Mouse (Mus musculus) spleen, adult 18-20 months (tissue): ENCODE results near the gene Inf2.

ENCODE experiments used
- DNase-seq, 2 experiments: peaks; one replicate each; pipeline ENCODE4 v3.0.0; 2022; ENCODE audit warnings: mixed read lengths in 2 of 2

The Inf2 gene

GRCm38 (mm10) chr12:112571064-112571463 lies 17.5 kb upstream of the Inf2 start:
- DNase-seq: no peak

GRCm38 (mm10) chr12:112575274-112575986 lies 13.2 kb upstream of the Inf2 start:
- DNase-seq: no peak

GRCm38 (mm10) chr12:112576341-112576740 lies 12.2 kb upstream of the Inf2 start:
- DNase-seq: no peak

GRCm38 (mm10) chr12:112576749-112577148 lies 11.8 kb upstream of the Inf2 start:
- no peak for DNase-seq

- no peak for DNase-seq
Observed at GRCm38 (mm10) chr12:112578296-112579090, 10.1 kb upstream of the Inf2 start.

- no peak for DNase-seq
Observed at GRCm38 (mm10) chr12:112579430-112579829, 9.2 kb upstream of the Inf2 start.

- DNase-seq: no peak
Observed at GRCm38 (mm10) chr12:112579926-112580325, 8.7 kb upstream of the Inf2 start.

- DNase-seq: no peak
Observed at GRCm38 (mm10) chr12:112581113-112581512, 7.5 kb upstream of the Inf2 start.

GRCm38 (mm10) chr12:112584954-112585353 lies 3.6 kb upstream of the Inf2 start:
- no peak for DNase-seq

GRCm38 (mm10) chr12:112585924-112586538 lies 2.6 kb upstream of the Inf2 start:
- no peak for DNase-seq

- DNase-seq: no peak
Observed at GRCm38 (mm10) chr12:112587125-112588124, 1.2 kb upstream of the Inf2 start.

GRCm38 (mm10) chr12:112589491-112590191 lies 1.1 kb downstream of the Inf2 start:
- no peak for DNase-seq

GRCm38 (mm10) chr12:112590566-112591239 lies 2.1 kb downstream of the Inf2 start:
- no peak for DNase-seq

GRCm38 (mm10) chr12:112591240-112591639 lies 2.7 kb downstream of the Inf2 start:
- DNase-seq: no peak

- no peak for DNase-seq
Observed at GRCm38 (mm10) chr12:112591730-112592129, 3.1 kb downstream of the Inf2 start.

- DNase-seq: no peak
Observed at GRCm38 (mm10) chr12:112592985-112593734, 4.6 kb downstream of the Inf2 start.

- no peak for DNase-seq
Observed at GRCm38 (mm10) chr12:112593951-112594915, 5.6 kb downstream of the Inf2 start.

- DNase-seq: no peak
Observed at GRCm38 (mm10) chr12:112594989-112595388, 6.4 kb downstream of the Inf2 start.

- no peak for DNase-seq
Observed at GRCm38 (mm10) chr12:112595626-112596025, 7.0 kb downstream of the Inf2 start.
